Comparison of ENCODE assay signal across 9 mouse cellular contexts in genomic region chr14:39472146-39472751, GRCm38 (mm10). TPM values are rescaled to one million over a fixed set of nuclear protein-coding genes. Genes with fewer than 3 reads are reported as not detected.
A peak's percentile ranks its signal among the peaks of the same experiment; 100 is the strongest.
DNase-seq lines count a peak whose midpoint lies in the region; ATAC-seq and TF ChIP-seq lines count a peak whose summit lies in the region.
"Had no signal": no experiment of that assay in that cellular context is flagged by ENCODE, and none has a peak within 500 bp of the region (broad histone marks: within the 10 kb centered on the region; RNA-seq: fewer than 3 reads in every experiment).

No protein-coding gene starts in this region.

- no peak overlapping the region for H3K27ac ChIP-seq in lung, embryonic 16.5 days (ENCODE audit: low read length)
- peak overlapping the region; percentile 92 for H3K27ac ChIP-seq in cortical plate, adult 2 months (ENCODE audit: insufficient read depth, low read length)
- H3K27ac ChIP-seq in hindbrain, embryonic 12.5 days, result peak overlapping the region; percentile 93
- no peak overlapping the region for H3K27ac ChIP-seq in limb, embryonic 15.5 days

- TF ChIP-seq POLR2A in cortical plate, adult 2 months (IDR thresholded peaks at IDR 0.05; ENCODE audit: extremely low read depth, insufficient read depth, low read length), result no peak

- no peak for TF ChIP-seq CTCF in cortical plate, adult 2 months (IDR thresholded peaks at IDR 0.05; ENCODE audit: extremely low read depth, insufficient read depth, low read length)

- WGBS in lung, embryonic 16.5 days, result 3% methylated on average over 47 of the region's 56 CpGs
- under 1% methylated on average over 54 of the region's 56 CpGs for WGBS in hindbrain, embryonic 12.5 days
- 2% methylated on average over 54 of the region's 56 CpGs for WGBS in limb, embryonic 15.5 days

- no peak for ATAC-seq in lung, embryonic 16.5 days (ENCODE audit: low read depth)
- peak; percentile 45 for ATAC-seq in hindbrain, embryonic 12.5 days (ENCODE audit: low FRiP score)
- ATAC-seq in limb, embryonic 15.5 days (ENCODE audit: insufficient number of reproducible peaks, low FRiP score, low TSS enrichment, low read depth), result no peak

- H3K4me1 ChIP-seq in lung, embryonic 16.5 days (replicated peaks; ENCODE audit: control insufficient read depth, insufficient read depth, low read length), result peaks cover 8% of the 10 kb centered on the region
- H3K4me1 ChIP-seq in cortical plate, adult 2 months (ENCODE audit: control insufficient read depth, insufficient read depth, low read length), result peaks cover 2% of the 10 kb centered on the region; the same call in 1 of the 2 replicates
- 0 out of 2 replicates have a peak, but pooled peaks cover 10% of the 10 kb centered on the region for H3K4me1 ChIP-seq in hindbrain, embryonic 12.5 days
- H3K4me1 ChIP-seq in limb, embryonic 15.5 days, result peaks cover 20% of the 10 kb centered on the region

- DNase-seq in lung, postnatal 14 days, result no peak
- peak; percentile 39 for DNase-seq in right cerebral cortex, postnatal 14 days
- no peak for DNase-seq in spleen, postnatal 36 days (ENCODE audit: low spot score in 2 of 2)
- DNase-seq in natural killer cell, adult 2 months (ENCODE audit: low spot score in 2 of 2), result no peak

- H3K4me3 ChIP-seq in lung, embryonic 16.5 days (ENCODE audit: low read length), result peak overlapping the region; percentile 48
- H3K4me3 ChIP-seq in cortical plate, adult 2 months (ENCODE audit: insufficient read depth, low read length), result peak overlapping the region; percentile 92
- peak overlapping the region; percentile 69 for H3K4me3 ChIP-seq in hindbrain, embryonic 12.5 days
- peak overlapping the region; percentile 44 for H3K4me3 ChIP-seq in limb, embryonic 15.5 days

- peak overlapping the region; percentile 80 for H3K4me2 ChIP-seq in lung, embryonic 16.5 days (ENCODE audit: low read depth, low read length)
- H3K4me2 ChIP-seq in hindbrain, embryonic 12.5 days (replicated peaks), result peak overlapping the region; percentile 87
- peak overlapping the region; percentile 81 for H3K4me2 ChIP-seq in limb, embryonic 15.5 days

- H3K9ac ChIP-seq in lung, embryonic 16.5 days (ENCODE audit: low read length), result no peak overlapping the region
- peak overlapping the region; percentile 78 for H3K9ac ChIP-seq in hindbrain, embryonic 12.5 days
- no peak overlapping the region for H3K9ac ChIP-seq in limb, embryonic 15.5 days

- no peaks in the 10 kb centered on the region for H3K36me3 ChIP-seq in lung, embryonic 16.5 days (ENCODE audit: control insufficient read depth, insufficient read depth, low read length)
- no peaks in the 10 kb centered on the region for H3K36me3 ChIP-seq in hindbrain, embryonic 12.5 days
- no peaks in the 10 kb centered on the region for H3K36me3 ChIP-seq in limb, embryonic 15.5 days

- H3K9me3 ChIP-seq in lung, embryonic 16.5 days (ENCODE audit: control insufficient read depth, low read length), result no peaks in the 10 kb centered on the region
- H3K9me3 ChIP-seq in hindbrain, embryonic 12.5 days (replicated peaks), result no peaks in the 10 kb centered on the region
- H3K9me3 ChIP-seq in limb, embryonic 15.5 days, result no peaks in the 10 kb centered on the region

- H3K27me3 ChIP-seq in lung, embryonic 16.5 days (ENCODE audit: control insufficient read depth, insufficient read depth, low read depth, low read length), result peaks cover 57% of the 10 kb centered on the region
- H3K27me3 ChIP-seq in hindbrain, embryonic 12.5 days, result peaks cover 50% of the 10 kb centered on the region
- H3K27me3 ChIP-seq in limb, embryonic 15.5 days, result peaks cover 69% of the 10 kb centered on the region

RNA-seq across cellular contexts. Expression of gene Nrg3, which starts 0.6 kb away (rescaled TPM):
- polyA plus RNA-seq in lung, embryonic 16.5 days (2015; fragmentation: Nextera tagmentation; extraction: Ambion mirVana), result 0.04 TPM in 1 of 2 replicates, not detected in the other
- polyA plus RNA-seq in cortical plate, adult 2 months (2012; rRNA removed), result 33.3 and 35.7 TPM in 2 replicates
- polyA plus RNA-seq in hindbrain, embryonic 12.5 days (2016; fragmentation: Nextera tagmentation; extraction: Ambion mirVana), result 4.6 and 5.4 TPM in 2 replicates
- 0.05 TPM in 1 of 2 replicates, not detected in the other for polyA plus RNA-seq in limb, embryonic 15.5 days (2015; fragmentation: Nextera tagmentation; extraction: Ambion mirVana)
- polyA plus RNA-seq: liver, adult 2 months had no signal

Comparison
In these comparisons a context has a peak if more than half of its experiments do, and no peak if none do; other contexts are left out.
1. H3K27ac ChIP-seq: peak in cortical plate, adult 2 months (single experiment) and hindbrain, embryonic 12.5 days (single experiment); none in lung, embryonic 16.5 days (single experiment) and limb, embryonic 15.5 days (single experiment).
2. Peak in every context shown above with its lines, with median percentiles within 50 percentile points of each other: H3K4me2 ChIP-seq and H3K4me3 ChIP-seq.